ENCODE assay signal across 13 mouse cellular contexts in the genomic region with DNA sequence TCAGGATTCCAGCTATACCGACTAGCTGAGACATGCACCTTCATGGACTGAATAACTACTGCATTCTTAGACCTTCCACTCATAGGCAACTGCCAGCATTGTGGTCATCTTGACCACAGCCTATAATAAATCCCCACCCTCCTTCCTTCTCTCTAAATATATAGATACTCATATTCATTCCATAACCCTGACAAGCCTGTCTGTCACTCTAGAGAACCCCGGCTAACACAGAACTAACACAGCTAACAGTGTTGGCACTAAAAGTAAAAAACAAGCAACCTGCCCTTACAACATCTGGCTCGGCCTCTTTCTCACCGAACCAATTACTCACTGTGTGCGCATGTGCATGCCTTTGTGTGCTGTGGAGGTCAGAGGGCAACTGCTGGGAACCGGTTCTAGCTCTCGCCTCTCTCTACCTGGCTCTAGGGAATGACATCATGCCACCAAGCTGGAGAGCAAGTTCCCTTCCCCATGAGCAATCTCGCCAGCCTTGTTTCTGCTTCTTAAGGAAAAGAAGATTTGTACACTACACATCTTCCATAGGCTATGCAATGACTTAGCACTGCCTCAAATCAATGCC. TPM values are rescaled to one million over a fixed set of nuclear protein-coding genes. Genes with fewer than 3 reads are reported as not detected.
A peak's percentile ranks its signal among the peaks of the same experiment; 100 is the strongest.
DNase-seq lines count a peak whose midpoint lies in the region; ATAC-seq and TF ChIP-seq lines count a peak whose summit lies in the region.
"Had no signal": no experiment of that assay in that cellular context is flagged by ENCODE, and none has a peak within 500 bp of the region (broad histone marks: within the 10 kb centered on the region; RNA-seq: fewer than 3 reads in every experiment).

No protein-coding gene starts in this region.

- peaks cover 13% of the 10 kb centered on the region; the same call in 1 of the 2 replicates for H3K79me2 ChIP-seq in liver, adult 2 months (ENCODE audit: control insufficient read depth, insufficient read depth, low read length)

- 44% methylated on average over 8 of the region's 8 CpGs for WGBS in intestine, embryonic 16.5 days
- WGBS in liver, adult 2 months = 24% methylated on average over 8 of the region's 8 CpGs

- no peaks in the 10 kb centered on the region for H3K9me3 ChIP-seq in ES-Bruce4 (replicated peaks; ENCODE audit: control insufficient read depth, insufficient read depth, low read length, poor library complexity, severe bottlenecking)
- no peaks in the 10 kb centered on the region for H3K9me3 ChIP-seq in intestine, embryonic 16.5 days (ENCODE audit: control insufficient read depth, low read length)
- H3K9me3 ChIP-seq: hindbrain, embryonic 13.5 days had no signal

- peak overlapping the region; percentile 48; the same call in 1 of the 2 replicates for H3K27ac ChIP-seq in ES-Bruce4 (ENCODE audit: insufficient read depth, low read length)
- H3K27ac ChIP-seq in intestine, embryonic 16.5 days (ENCODE audit: low read length) = peak overlapping the region; percentile 13; the same call in 1 of the 2 replicates
- peak overlapping the region; percentile 73 for H3K27ac ChIP-seq in liver, adult 2 months (replicated peaks; ENCODE audit: insufficient read depth, low read depth, low read length)
- H3K27ac ChIP-seq: hindbrain, embryonic 13.5 days had no signal

- H3K27me3 ChIP-seq in ES-Bruce4 (ENCODE audit: control insufficient read depth, insufficient read depth, low read length, poor library complexity, severe bottlenecking) = no peaks in the 10 kb centered on the region
- no peaks in the 10 kb centered on the region for H3K27me3 ChIP-seq in intestine, embryonic 16.5 days (replicated peaks; ENCODE audit: control insufficient read depth, insufficient read depth, low read length)
- H3K27me3 ChIP-seq in liver, adult 2 months (ENCODE audit: control insufficient read depth, insufficient read depth, low read length) = no peaks in the 10 kb centered on the region
- H3K27me3 ChIP-seq: hindbrain, embryonic 13.5 days had no signal

- peak; percentile 40 for DNase-seq in adrenal gland, postnatal 14 days
- no peak for DNase-seq in adrenal gland, postnatal 4 days (ENCODE audit: low spot score in 2 of 2)
- DNase-seq in liver, adult 2 months (ENCODE audit: extremely low read depth, low read depth, low spot score) = peak; percentile 96
- no peak for DNase-seq in frontal cortex, adult 2 months (ENCODE audit: extremely low spot score in 1 of 2, low spot score in 1 of 2)
- DNase-seq in thymus, postnatal 10 days (ENCODE audit: low spot score in 2 of 2) = no peak
- no peak for DNase-seq in gastrocnemius, postnatal 10 days
- DNase-seq: gastrocnemius, postnatal 14 days had no signal

- no peak overlapping the region for H3K9ac ChIP-seq in ES-Bruce4 (ENCODE audit: low read depth, poor library complexity, severe bottlenecking)
- H3K9ac ChIP-seq in intestine, embryonic 16.5 days (ENCODE audit: low read depth, low read length) = no peak overlapping the region
- peak overlapping the region; percentile 14; the same call in 1 of the 2 replicates for H3K9ac ChIP-seq in liver, adult 2 months (ENCODE audit: low read depth, low read length)
- H3K9ac ChIP-seq: hindbrain, embryonic 13.5 days had no signal

- no peaks in the 10 kb centered on the region for H3K36me3 ChIP-seq in ES-Bruce4 (ENCODE audit: control insufficient read depth, insufficient read depth, low read length, poor library complexity, severe bottlenecking)
- H3K36me3 ChIP-seq in intestine, embryonic 16.5 days (ENCODE audit: control insufficient read depth, insufficient read depth, low read length) = no peaks in the 10 kb centered on the region
- H3K36me3 ChIP-seq in liver, adult 2 months (ENCODE audit: control insufficient read depth, insufficient read depth, low read length) = no peaks in the 10 kb centered on the region
- H3K36me3 ChIP-seq: hindbrain, embryonic 13.5 days had no signal

- no peak for TF ChIP-seq EP300 in ES-Bruce4 (IDR thresholded peaks at IDR 0.05; ENCODE audit: insufficient read depth, low read depth, low read length)

- ATAC-seq in intestine, embryonic 16.5 days = peak; percentile 81

- TF ChIP-seq CTCF in ES-Bruce4 (IDR thresholded peaks at IDR 0.05; ENCODE audit: low read depth, low read length) = no peak
- no peak for TF ChIP-seq CTCF in liver, adult 2 months (IDR thresholded peaks at IDR 0.05; ENCODE audit: low read depth, low read length)

- no peak overlapping the region for H3K4me2 ChIP-seq in intestine, embryonic 16.5 days (ENCODE audit: low read depth, low read length)
- H3K4me2 ChIP-seq: hindbrain, embryonic 13.5 days; midbrain, embryonic 11.5 days had no signal

- no peak for TF ChIP-seq POLR2A in ES-Bruce4 (IDR thresholded peaks at IDR 0.05; ENCODE audit: insufficient read depth, low read length)
- no peak for TF ChIP-seq POLR2A in liver, adult 2 months (IDR thresholded peaks at IDR 0.05; ENCODE audit: extremely low read depth, insufficient read depth, low read length)

- no peak overlapping the region for H3K4me3 ChIP-seq in ES-Bruce4 (ENCODE audit: low read depth, low read length)
- H3K4me3 ChIP-seq in intestine, embryonic 16.5 days (ENCODE audit: low read length) = no peak overlapping the region
- no peak overlapping the region for H3K4me3 ChIP-seq in liver, adult 2 months (ENCODE audit: insufficient read depth, low read depth, low read length)
- H3K4me3 ChIP-seq: erythroblast, embryonic 14.5 days; hindbrain, embryonic 13.5 days had no signal

- peaks cover 2% of the 10 kb centered on the region for H3K4me1 ChIP-seq in ES-Bruce4 (ENCODE audit: control insufficient read depth, insufficient read depth, low read length)
- peaks cover 29% of the 10 kb centered on the region for H3K4me1 ChIP-seq in intestine, embryonic 16.5 days (ENCODE audit: control insufficient read depth, insufficient read depth, low read length)
- peaks cover 32% of the 10 kb centered on the region for H3K4me1 ChIP-seq in liver, adult 2 months (ENCODE audit: control insufficient read depth, insufficient read depth, low read length)

RNA-seq across cellular contexts. Expression of a gene that starts 14.0 kb away (rescaled TPM):
- total RNA-seq in adrenal gland, postnatal 14 days (2021) = 20.6 and 20.7 TPM in 2 replicates
- total RNA-seq in adrenal gland, postnatal 4 days (2021) = 10 to 100 TPM; 26.1 to 27.4 TPM
- 10.6 and 10.8 TPM in 2 replicates for polyA plus RNA-seq in ES-Bruce4 (2011; ENCODE audit: insufficient read depth, insufficient read length, low read depth, missing spikeins)
- 31.8 and 35.8 TPM in 2 replicates for polyA plus RNA-seq in intestine, embryonic 16.5 days (2015; fragmentation: Nextera tagmentation; extraction: Ambion mirVana)
- 8.5 and 10.0 TPM in 2 replicates for total RNA-seq in liver, adult 2 months (2014; rRNA removed)
- polyA plus RNA-seq in liver, adult 2 months (2012; rRNA removed) = 16.0 and 17.0 TPM in 2 replicates
- 26.5 and 27.3 TPM in 2 replicates for polyA plus RNA-seq in frontal cortex, adult 2 months (2012; rRNA removed)
- total RNA-seq in gastrocnemius, postnatal 10 days (2021) = 10 to 100 TPM; 15.4 to 17.7 TPM

RNA-seq across cellular contexts. Expression of a gene that starts 18.2 kb away (rescaled TPM):
- 19.4 and 20.1 TPM in 2 replicates for total RNA-seq in adrenal gland, postnatal 14 days (2021)
- total RNA-seq in adrenal gland, postnatal 4 days (2021) = 10 to 100 TPM; 21.6 to 24.8 TPM
- polyA plus RNA-seq in ES-Bruce4 (2011; ENCODE audit: insufficient read depth, insufficient read length, low read depth, missing spikeins) = 24.2 and 26.7 TPM in 2 replicates
- 3.0 TPM in 2 replicates for polyA plus RNA-seq in intestine, embryonic 16.5 days (2015; fragmentation: Nextera tagmentation; extraction: Ambion mirVana)
- 7.9 and 13.5 TPM in 2 replicates for total RNA-seq in liver, adult 2 months (2014; rRNA removed)
- 3.2 and 3.9 TPM in 2 replicates for polyA plus RNA-seq in liver, adult 2 months (2012; rRNA removed)
- polyA plus RNA-seq in frontal cortex, adult 2 months (2012; rRNA removed) = 37.4 and 38.6 TPM in 2 replicates
- total RNA-seq in gastrocnemius, postnatal 10 days (2021) = 10 to 100 TPM in 1 of 2 experiments, 1 to 10 TPM in 1; 8.7 to 15.1 TPM

RNA-seq across cellular contexts. Expression of a gene that starts 33.8 kb away (rescaled TPM):
- not detected in 2 replicates for total RNA-seq in adrenal gland, postnatal 14 days (2021)
- not detected for total RNA-seq in adrenal gland, postnatal 4 days (2021)
- polyA plus RNA-seq in ES-Bruce4 (2011; ENCODE audit: insufficient read depth, insufficient read length, low read depth, missing spikeins) = not detected in 2 replicates
- not detected in 2 replicates for polyA plus RNA-seq in intestine, embryonic 16.5 days (2015; fragmentation: Nextera tagmentation; extraction: Ambion mirVana)
- total RNA-seq in liver, adult 2 months (2014; rRNA removed) = not detected in 2 replicates
- polyA plus RNA-seq in liver, adult 2 months (2012; rRNA removed) = 0.02 TPM in 1 of 2 replicates, not detected in the other
- 0.04 TPM in 1 of 2 replicates, not detected in the other for polyA plus RNA-seq in frontal cortex, adult 2 months (2012; rRNA removed)
- not detected for total RNA-seq in gastrocnemius, postnatal 10 days (2021)
- total RNA-seq: gastrocnemius, postnatal 14 days; left cerebral cortex, postnatal 10 days had no signal
- polyA plus RNA-seq: erythroblast, embryonic 14.5 days; hindbrain, embryonic 13.5 days; midbrain, embryonic 11.5 days had no signal

Comparison
In these comparisons a context has a peak if more than half of its experiments do, and no peak if none do; other contexts are left out.
1. DNase-seq: peak in adrenal gland, postnatal 14 days (single experiment) and liver, adult 2 months (single experiment); none in adrenal gland, postnatal 4 days (0 of 2), frontal cortex, adult 2 months (0 of 2), thymus, postnatal 10 days (0 of 2) and gastrocnemius, postnatal 10 days (single experiment).
2. H3K27ac ChIP-seq: peak in every context shown above with its lines; median percentile 73 in liver, adult 2 months; 48 in ES-Bruce4; 13 in intestine, embryonic 16.5 days.